Mouse (Mus musculus) MEL (cell line): ENCODE results near the gene Pla2g2f. TPM values are rescaled to one million over a fixed set of nuclear protein-coding genes. Genes with fewer than 3 reads are reported as not detected.

Experiments used
- DNase-seq: peaks from one replicate; pipeline ENCODE4 v3.0.0; 2011; ENCODE audit warnings: low read depth, low spot score
- H3K27ac ChIP-seq: 2 replicates; pipeline ENCODE4 v1.5.1; 2012; ENCODE audit warnings: low read depth, mild to moderate bottlenecking, control low read depth, low read length, moderate library complexity; ENCODE audit not compliant: control insufficient read depth
- H3K27me3 ChIP-seq, 2 experiments: fragments of 150-350 bp in 1 of 2; sonication (generic) in 1 of 2; 2 replicates each; pipeline ENCODE4 v1.6.1; 2012; ENCODE audit warnings: low read length in 2 of 2, mild to moderate bottlenecking in 2 of 2, improper control_type of control experiment in 1 of 2, moderate library complexity in 1 of 2; ENCODE audit not compliant: insufficient read depth in 2 of 2, control insufficient read depth in 1 of 2
- H3K36me3 ChIP-seq, 2 experiments: 2 replicates each; pipeline ENCODE4 v1.6.1; 2012 to 2014; ENCODE audit warnings: low read length in 2 of 2, improper control_type of control experiment in 1 of 2, inconsistent platforms in 1 of 2, mild to moderate bottlenecking in 1 of 2; ENCODE audit not compliant: insufficient read depth in 2 of 2, control insufficient read depth in 1 of 2
- H3K4me1 ChIP-seq, 2 experiments: fragments of 150-350 bp in 1 of 2; sonication (generic) in 1 of 2; 2 replicates each; pipeline ENCODE4 v1.6.1; 2012; ENCODE audit warnings: low read length in 2 of 2, improper control_type of control experiment in 1 of 2, mild to moderate bottlenecking in 1 of 2; ENCODE audit not compliant: insufficient read depth in 2 of 2, control insufficient read depth in 1 of 2
- H3K4me3 ChIP-seq, 2 experiments: fragments of 150-350 bp in 1 of 2; sonication (generic) in 1 of 2; 2 replicates each; pipeline ENCODE4 v1.5.1; 2012; ENCODE audit warnings: low read depth in 2 of 2, low read length in 2 of 2, mild to moderate bottlenecking in 2 of 2, moderate library complexity in 2 of 2, control low read depth in 1 of 2, improper control_type of control experiment in 1 of 2; ENCODE audit not compliant: control insufficient read depth in 1 of 2, insufficient read depth in 1 of 2
- H3K79me2 ChIP-seq: 2 replicates; pipeline ENCODE4 v1.6.1; 2012; ENCODE audit warnings: mild to moderate bottlenecking, low read length, moderate library complexity; ENCODE audit not compliant: control insufficient read depth, poor library complexity, insufficient read depth
- H3K9ac ChIP-seq: 2 replicates; pipeline ENCODE4 v1.6.1; 2012; ENCODE audit warnings: low read depth, mild to moderate bottlenecking, control low read depth, low read length, moderate library complexity; ENCODE audit not compliant: control insufficient read depth, poor library complexity, severe bottlenecking
- H3K9me3 ChIP-seq: fragments of 150-350 bp; sonication (generic); replicated peaks from 2 replicates; pipeline ENCODE4 v1.6.1; 2012; ENCODE audit warnings: mild to moderate bottlenecking, low read length, improper control_type of control experiment, moderate library complexity; ENCODE audit not compliant: insufficient read depth
- BHLHE40 ChIP-seq: IDR thresholded peaks from 2 replicates; pipeline ENCODE4 v1.6.1; 2012; ENCODE audit warnings: low read depth, mild to moderate bottlenecking, inconsistent platforms, low read length, improper control_type of control experiment, borderline replicate concordance
- CHD1 ChIP-seq: IDR thresholded peaks from 2 replicates; pipeline ENCODE4 v1.6.1; 2012; ENCODE audit warnings: low read depth, mild to moderate bottlenecking, inconsistent platforms, low read length, improper control_type of control experiment
- CTCF ChIP-seq, 3 experiments: IDR thresholded peaks in 2 of 3; conservative IDR thresholded peaks in 1 of 3; 2 replicates each; pipeline ENCODE4 v1.5.1; 2011 to 2012; ENCODE audit warnings: low read length in 3 of 3, low read depth in 2 of 3, mild to moderate bottlenecking in 2 of 3, improper control_type of control experiment in 1 of 3, inconsistent platforms in 1 of 3, mixed read lengths in 1 of 3, moderate library complexity in 1 of 3; ENCODE audit not compliant: control insufficient read depth in 1 of 3, insufficient read depth in 1 of 3, poor library complexity in 1 of 3, severe bottlenecking in 1 of 3
- E2F4 ChIP-seq: IDR thresholded peaks from 2 replicates; pipeline ENCODE4 v1.6.1; 2011; ENCODE audit warnings: low read depth, low read length, improper control_type of control experiment, borderline replicate concordance
- ELF1 ChIP-seq: IDR thresholded peaks from 2 replicates; pipeline ENCODE4 v1.6.1; 2014; ENCODE audit warnings: low read depth, mild to moderate bottlenecking, inconsistent platforms, low read length, improper control_type of control experiment, moderate library complexity
- EP300 ChIP-seq, 2 experiments: IDR thresholded peaks; 2 replicates each; pipeline ENCODE4 v1.6.1; 2011; ENCODE audit warnings: improper control_type of control experiment in 2 of 2, low read length in 2 of 2, low read depth in 1 of 2, mild to moderate bottlenecking in 1 of 2
- GABPA ChIP-seq: IDR thresholded peaks from 2 replicates; pipeline ENCODE4 v1.6.1; 2012; ENCODE audit warnings: low read depth, mild to moderate bottlenecking, inconsistent platforms, low read length, improper control_type of control experiment, moderate library complexity
- GATA1 ChIP-seq: IDR thresholded peaks from 2 replicates; pipeline ENCODE4 v1.6.1; 2011; ENCODE audit warnings: low read depth, low read length, improper control_type of control experiment
- KAT2A ChIP-seq: conservative IDR thresholded peaks from 2 replicates; pipeline ENCODE4 v1.6.1; 2012; ENCODE audit warnings: low read depth, low read length, improper control_type of control experiment, inconsistent platforms
- MAFK ChIP-seq: IDR thresholded peaks from 2 replicates; pipeline ENCODE4 v1.6.1; 2011; ENCODE audit warnings: low read depth, mild to moderate bottlenecking, low read length, improper control_type of control experiment, borderline replicate concordance
- MAX ChIP-seq: IDR thresholded peaks from 2 replicates; pipeline ENCODE4 v1.6.1; 2011; ENCODE audit warnings: low read length, improper control_type of control experiment
- MAZ ChIP-seq: IDR thresholded peaks from 2 replicates; pipeline ENCODE4 v1.6.1; 2012; ENCODE audit warnings: low read depth, mild to moderate bottlenecking, inconsistent platforms, low read length, improper control_type of control experiment
- MXI1 ChIP-seq: IDR thresholded peaks from 2 replicates; pipeline ENCODE4 v1.6.1; 2011; ENCODE audit warnings: mild to moderate bottlenecking, low read depth, low read length, improper control_type of control experiment
- MYB ChIP-seq: IDR thresholded peaks from 2 replicates; pipeline ENCODE4 v1.6.1; 2011; ENCODE audit warnings: mild to moderate bottlenecking, low read depth, low read length, improper control_type of control experiment
- POLR2AphosphoS2 ChIP-seq: IDR thresholded peaks from 2 replicates; pipeline ENCODE4 v1.6.1; 2011; ENCODE audit warnings: low read length, improper control_type of control experiment
- POLR2AphosphoS5 ChIP-seq: IDR thresholded peaks from 2 replicates; pipeline ENCODE4 v1.6.1; 2012; ENCODE audit warnings: low read depth, borderline replicate concordance, mild to moderate bottlenecking, inconsistent platforms, low read length, moderate library complexity, mixed read lengths
- RAD21 ChIP-seq: IDR thresholded peaks from 2 replicates; pipeline ENCODE4 v1.6.1; 2011; ENCODE audit warnings: mild to moderate bottlenecking, low read depth, low read length, improper control_type of control experiment
- RCOR1 ChIP-seq: IDR thresholded peaks from 2 replicates; pipeline ENCODE4 v1.6.1; 2012; ENCODE audit warnings: low read depth, mild to moderate bottlenecking, inconsistent platforms, low read length, improper control_type of control experiment
- SMC3 ChIP-seq: IDR thresholded peaks from 2 replicates; pipeline ENCODE4 v1.6.1; 2011; ENCODE audit warnings: low read depth, low read length, improper control_type of control experiment
- TAL1 ChIP-seq: IDR thresholded peaks from 2 replicates; pipeline ENCODE4 v1.6.1; 2012; ENCODE audit warnings: mild to moderate bottlenecking, inconsistent platforms, low read length, moderate library complexity, mixed read lengths
- TCF12 ChIP-seq: IDR thresholded peaks from 2 replicates; pipeline ENCODE4 v1.6.1; 2014; ENCODE audit warnings: low read depth, mild to moderate bottlenecking, inconsistent platforms, low read length, improper control_type of control experiment, moderate library complexity
- UBTF ChIP-seq: IDR thresholded peaks from 2 replicates; pipeline ENCODE4 v1.6.1; 2012; ENCODE audit warnings: low read depth, mild to moderate bottlenecking, inconsistent platforms, low read length, improper control_type of control experiment, moderate library complexity, borderline replicate concordance; ENCODE audit not compliant: insufficient read depth
- USF2 ChIP-seq, 2 experiments: IDR thresholded peaks; 2 replicates each; pipeline ENCODE4 v1.6.1; 2011 to 2012; ENCODE audit warnings: improper control_type of control experiment in 2 of 2, low read length in 2 of 2, borderline replicate concordance in 1 of 2, inconsistent platforms in 1 of 2, low read depth in 1 of 2, mild to moderate bottlenecking in 1 of 2; ENCODE audit not compliant: insufficient read depth in 1 of 2
- ZC3H11A ChIP-seq: IDR thresholded peaks from 2 replicates; pipeline ENCODE4 v1.6.1; 2012; ENCODE audit warnings: low read depth, mild to moderate bottlenecking, inconsistent platforms, low read length, improper control_type of control experiment
- ZKSCAN1 ChIP-seq: IDR thresholded peaks from 2 replicates; pipeline ENCODE4 v1.6.1; 2012; ENCODE audit warnings: low read depth, mild to moderate bottlenecking, inconsistent platforms, low read length, improper control_type of control experiment, moderate library complexity
- polyA plus RNA-seq, 2 experiments: library from polyadenylated mRNA; stranded (reverse) in 1 of 2; unstranded in 1 of 2; fragments of >175 nt in 1 of 2; fragments of >200 nt in 1 of 2; gene quantifications; 2 replicates each; pipeline versions ENCODE4 v1.2.1 to v1.2.4; 2012; ENCODE audit warnings: low replicate concordance in 2 of 2, low read depth in 1 of 2; ENCODE audit not compliant: insufficient read length in 2 of 2, insufficient read depth in 1 of 2, missing spikeins in 1 of 2
- total RNA-seq: library from RNA; depleted of rRNA; stranded (reverse); fragments of 300-350 nt; gene quantifications from 2 replicates; pipeline ENCODE4 v1.2.3, GENCODE M21; 2012

Gene Pla2g2f
- total and polyA plus RNA-seq, 3 experiments = not detected

DNA sequence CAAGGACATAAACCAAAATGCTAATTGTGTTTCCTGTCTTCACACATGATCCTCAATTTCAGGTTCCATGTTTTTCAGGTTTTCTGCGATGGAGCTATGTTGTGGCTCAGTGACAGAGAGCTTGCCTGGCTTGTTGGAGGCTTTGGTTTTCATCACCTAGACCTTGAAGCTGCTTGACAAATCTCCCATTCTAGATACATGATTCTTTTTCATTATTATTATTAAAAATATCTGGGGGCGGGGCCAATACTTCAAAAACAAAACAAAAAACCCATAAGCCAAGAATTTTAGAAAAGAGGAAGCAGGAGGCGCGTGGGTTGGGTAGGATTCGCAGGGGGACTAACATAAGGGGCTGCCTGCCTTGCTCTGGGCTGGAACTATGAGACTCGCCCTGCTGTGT, 18.0 kb upstream of the Pla2g2f start, which contains the start of gene Pla2g2d:
TSS of gene Pla2g2d (plus strand) at position 301 of the 400 bp plus-strand sequence.
- Histone ChIP-seq H3K9me3 (no peaks in the 10 kb centered on the region), H3K4me3 (no peak within 1 kb of the TSS), H3K4me1 (no peaks in the 10 kb centered on the region), H3K36me3 (no peaks in the 10 kb centered on the region), H3K27me3 (no peaks in the 10 kb centered on the region), H3K79me2 (no peaks in the 10 kb centered on the region), H3K27ac (no peak within 1 kb of the TSS), H3K9ac (no peak within 1 kb of the TSS)
- DNase-seq = no peak
- TF ChIP-seq RAD21 = no peak
- TF ChIP-seq E2F4 = no peak
- TF ChIP-seq MYB = no peak
- no peak for TF ChIP-seq EP300 (IDR thresholded peaks at IDR 0.05; ENCODE audit: low read depth in 1 of 2, low read length in 2 of 2)
- no peak for TF ChIP-seq KAT2A
- TF ChIP-seq BHLHE40 = no peak
- no peak for TF ChIP-seq CHD1
- TF ChIP-seq TAL1 = no peak
- TF ChIP-seq TCF12 = no peak
- no peak for TF ChIP-seq SMC3
- TF ChIP-seq CTCF (IDR thresholded peaks at IDR 0.05 in 2 of 3, conservative IDR thresholded peaks at IDR 0.05 in 1 of 3; ENCODE audit: control insufficient read depth in 1 of 3, insufficient read depth in 1 of 3, low read depth in 2 of 3, low read length in 3 of 3, poor library complexity in 1 of 3, severe bottlenecking in 1 of 3) = no peak
- no peak for TF ChIP-seq MXI1
- TF ChIP-seq MAFK = no peak
- no peak for TF ChIP-seq GABPA
- TF ChIP-seq POLR2AphosphoS5 = no peak
- no peak for TF ChIP-seq USF2 (IDR thresholded peaks at IDR 0.05; ENCODE audit: borderline replicate concordance in 1 of 2, insufficient read depth in 1 of 2, low read depth in 1 of 2, low read length in 2 of 2)
- no peak for TF ChIP-seq MAZ
- TF ChIP-seq MAX = no peak
- TF ChIP-seq ZKSCAN1 = no peak

DNA sequence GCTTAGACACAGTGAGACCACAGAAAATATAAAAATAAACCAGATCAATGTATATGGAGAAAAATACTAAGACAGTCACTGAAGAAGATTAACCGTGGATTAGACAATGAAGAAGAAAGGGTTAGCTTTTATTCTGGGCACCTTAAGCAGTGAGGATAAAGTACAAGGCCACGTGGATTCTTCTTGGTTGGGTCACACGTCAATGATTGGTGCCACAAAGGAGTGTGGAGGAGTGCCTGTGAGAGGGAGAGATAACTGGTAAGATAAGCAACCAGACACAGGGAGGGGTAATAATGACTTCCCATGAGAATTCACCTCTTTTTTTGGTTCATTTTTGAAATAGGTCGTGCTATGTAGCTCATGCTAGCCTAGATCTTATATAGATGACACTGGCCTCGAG, 15.0 kb upstream of the Pla2g2f start:
- Histone ChIP-seq H3K4me3 (no peak overlapping the region), H3K27ac (no peak overlapping the region), H3K36me3 (no peaks in the 10 kb centered on the region), H3K27me3 (no peaks in the 10 kb centered on the region), H3K79me2 (no peaks in the 10 kb centered on the region), H3K9me3 (no peaks in the 10 kb centered on the region), H3K9ac (no peak overlapping the region), H3K4me1 (no peaks in the 10 kb centered on the region)
- TF ChIP-seq GATA1 = no peak
- no peak for TF ChIP-seq POLR2AphosphoS2
- TF ChIP-seq RCOR1 = no peak
- no peak for TF ChIP-seq UBTF
- no peak for TF ChIP-seq ELF1
- no peak for TF ChIP-seq ZC3H11A
- TF ChIP-seq CTCF (IDR thresholded peaks at IDR 0.05 in 2 of 3, conservative IDR thresholded peaks at IDR 0.05 in 1 of 3; ENCODE audit: control insufficient read depth in 1 of 3, insufficient read depth in 1 of 3, low read depth in 2 of 3, low read length in 3 of 3, poor library complexity in 1 of 3, severe bottlenecking in 1 of 3) = no peak
- TF ChIP-seq RAD21 = no peak
- no peak for TF ChIP-seq KAT2A
- no peak for DNase-seq
